Mouse (Mus musculus) adrenal gland (tissue): ENCODE results near the gene Zbtb48.

ENCODE experiments used
- intact Hi-C: fragments of 180-260 bp; cut with DNase I; formaldehyde crosslinking; loops from one replicate; pipeline ENCODE4 v1.15.1; 2025

Gene Zbtb48

GRCm38 (mm10) chr4:151981363-151981762 is 46.1 kb downstream of the Zbtb48 start:
- intact Hi-C loops, result loop anchor here (5.0 kb wide), 1 partner anchor 51 kb away; no protein-coding TSS in a partner anchor

GRCm38 (mm10) chr4:151980699-151981098 is 46.8 kb downstream of the Zbtb48 start:
- intact Hi-C loops, result loop anchor here (5.0 kb wide), 1 partner anchor 52 kb away; no protein-coding TSS in a partner anchor

- intact Hi-C loops, result no loop called here
Measured at GRCm38 (mm10) chr4:151977748-151978147, 49.7 kb downstream of the Zbtb48 start.

GRCm38 (mm10) chr4:151975441-151975840 is 52.0 kb downstream of the Zbtb48 start:
- intact Hi-C loops, result no loop called here

GRCm38 (mm10) chr4:151972221-151972967 is 55.1 kb downstream of the Zbtb48 start:
- intact Hi-C loops, result no loop called here
